Mouse (Mus musculus) heart, adult 9 months (tissue): ENCODE results near the gene Ttc7.

Source experiments
- DNase-seq, 2 experiments: peaks; one replicate each; pipeline ENCODE4 v3.0.0; 2022; ENCODE audit warnings: low spot score in 2 of 2

Gene Ttc7

DNA sequence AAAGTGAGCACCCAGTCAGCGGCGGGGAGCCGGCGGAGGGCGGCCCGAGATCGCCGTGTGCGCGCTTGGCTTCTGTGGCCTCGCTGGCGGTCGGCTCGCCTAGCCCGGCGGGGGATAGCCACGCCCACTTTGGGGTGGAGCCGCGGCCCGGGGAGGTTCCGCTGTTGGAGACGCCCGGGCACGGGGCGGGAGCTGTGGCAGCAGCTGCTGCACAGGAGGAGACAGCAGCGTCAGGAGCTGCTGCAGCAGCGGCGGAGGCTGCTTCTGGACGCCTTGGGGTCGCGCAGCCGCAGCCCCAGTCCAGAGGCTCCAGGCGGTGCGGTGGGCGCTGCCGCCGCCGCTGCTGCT lies at the start of gene Ttc7:
Ttc7 (plus strand) TSS at position 181 of the 348 bp plus-strand sequence.
- DNase-seq, result peak; percentile 97 to 98

DNA sequence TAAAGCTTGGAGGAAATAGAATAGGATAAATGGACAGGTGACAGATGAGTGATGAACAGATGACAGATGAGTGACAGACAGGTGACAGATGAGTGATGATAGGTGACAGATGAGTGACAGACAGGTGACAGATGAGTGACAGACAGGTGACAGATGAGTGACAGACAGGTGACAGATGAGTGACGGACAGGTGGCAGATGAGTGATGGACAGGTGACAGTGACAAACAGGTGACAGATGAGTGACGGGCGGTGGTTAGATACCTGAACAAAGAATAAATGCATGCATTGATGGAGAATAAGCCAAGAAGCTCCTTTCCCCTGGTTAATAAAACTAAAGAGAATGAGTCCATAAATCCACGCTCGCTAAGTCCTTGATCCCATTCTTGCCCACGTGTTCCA lies 47.7 kb upstream of the Ttc7 start:
- no peak for DNase-seq

DNA sequence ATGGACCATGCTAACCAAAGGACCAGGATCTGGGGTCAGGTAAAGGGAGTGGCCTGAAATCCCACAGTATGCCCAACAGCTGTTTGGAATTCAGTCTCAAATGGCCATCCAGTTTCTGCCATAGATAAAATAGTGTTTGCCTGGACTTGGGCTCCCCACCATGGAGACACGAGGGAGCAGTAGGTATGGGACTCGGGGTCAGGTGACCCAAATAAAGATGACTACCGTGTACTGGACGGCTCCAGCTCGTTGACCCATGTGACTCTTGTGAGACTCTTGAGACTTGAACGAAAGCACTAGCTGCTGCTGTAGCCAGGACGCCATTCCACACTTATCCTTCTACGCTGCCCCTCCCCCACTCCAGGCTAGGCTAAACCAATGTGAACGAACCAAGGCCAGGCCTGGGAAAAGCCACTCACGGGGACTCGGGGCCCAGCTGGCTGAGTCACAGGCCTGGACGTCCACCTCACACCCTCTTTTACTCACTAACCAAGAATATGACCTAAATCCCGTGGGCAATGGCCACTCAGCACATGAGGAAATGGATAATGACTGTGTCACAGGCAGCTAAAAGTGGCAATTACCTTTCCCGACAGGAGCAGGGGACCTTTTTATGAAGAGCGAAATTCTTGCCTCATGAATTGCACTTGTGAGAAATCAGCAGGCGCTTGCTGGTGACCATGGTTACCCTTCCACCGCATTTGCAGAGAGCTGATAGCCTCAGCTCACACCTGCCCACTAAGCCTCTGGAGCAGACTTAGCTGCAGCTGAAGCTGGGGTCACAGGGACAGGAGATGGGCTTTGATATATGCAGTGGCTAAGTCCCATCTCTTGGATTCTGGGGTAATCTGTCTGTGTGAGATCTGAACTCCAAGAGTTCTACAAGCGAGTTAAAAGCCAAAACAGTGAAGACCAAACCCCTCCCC lies 45.7 kb upstream of the Ttc7 start:
- no peak for DNase-seq

DNA sequence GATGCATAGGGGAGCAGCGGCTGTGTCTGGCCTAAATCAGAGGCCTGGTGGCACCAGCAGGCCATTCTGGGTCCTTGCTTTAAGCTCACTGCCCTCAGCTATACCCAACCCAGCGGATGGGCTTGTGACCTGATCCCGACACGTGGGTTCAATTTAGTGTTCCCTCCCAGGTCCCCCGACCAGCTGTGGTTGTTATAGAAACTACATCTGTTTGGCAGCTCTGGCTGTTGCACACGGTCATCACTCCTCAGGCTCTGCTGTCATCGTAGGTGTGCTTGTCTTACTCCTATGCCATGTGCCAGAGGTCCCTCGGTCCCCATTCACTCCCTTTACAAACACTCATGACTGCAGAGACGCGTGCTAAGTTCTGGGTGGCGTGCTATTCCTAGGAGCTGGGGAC lies 44.9 kb upstream of the Ttc7 start:
- DNase-seq, result no peak

- DNase-seq, result no peak
These were observed 36.6 kb upstream of the Ttc7 start for GRCm38 (mm10) chr17:87246103-87246502.

DNA sequence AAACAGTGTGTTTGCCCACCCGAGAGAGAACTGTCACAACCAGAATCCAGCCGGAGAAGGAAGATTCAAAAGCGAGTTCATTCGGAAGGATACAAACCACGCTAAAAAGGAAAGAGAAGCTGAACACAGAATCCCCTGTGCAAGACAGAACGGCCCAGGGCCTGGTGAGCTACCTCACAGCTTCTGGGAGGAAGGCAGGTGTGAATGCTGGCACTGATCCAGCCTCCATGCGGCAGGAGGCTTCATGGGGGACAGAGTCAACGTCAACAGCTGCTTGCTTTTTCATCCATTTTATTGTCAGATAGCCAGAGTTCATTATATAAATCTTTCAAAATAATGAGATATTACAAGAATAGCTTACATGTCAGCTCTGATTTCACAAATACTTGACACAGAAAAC lies 28.3 kb upstream of the Ttc7 start:
- DNase-seq, result no peak

DNA sequence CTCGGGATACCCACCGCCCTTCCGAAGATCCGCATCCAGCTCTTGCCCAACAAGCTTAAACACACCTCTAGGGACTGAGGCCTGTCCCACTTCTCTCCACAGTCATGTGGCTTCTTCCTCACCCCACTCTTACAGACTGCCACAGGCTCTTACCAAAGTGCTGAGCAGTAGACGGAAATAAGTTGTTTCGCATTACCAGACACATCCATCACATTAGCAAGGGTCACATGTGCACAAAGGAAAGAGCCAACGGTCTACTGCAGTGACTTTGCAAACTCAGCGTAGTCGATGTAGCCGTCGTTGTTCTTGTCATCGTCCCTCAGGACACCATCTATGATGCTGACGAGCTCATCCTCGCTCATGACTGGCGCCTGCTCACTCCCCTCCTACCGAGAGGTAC lies 27.0 kb upstream of the Ttc7 start:
- DNase-seq, result no peak

- DNase-seq, result peak; percentile 33 to 49
These were observed 19.3 kb upstream of the Ttc7 start for GRCm38 (mm10) chr17:87263401-87263800.

GRCm38 (mm10) chr17:87264054-87264830 lies 18.4 kb upstream of the Ttc7 start:
- DNase-seq, result no peak

DNA sequence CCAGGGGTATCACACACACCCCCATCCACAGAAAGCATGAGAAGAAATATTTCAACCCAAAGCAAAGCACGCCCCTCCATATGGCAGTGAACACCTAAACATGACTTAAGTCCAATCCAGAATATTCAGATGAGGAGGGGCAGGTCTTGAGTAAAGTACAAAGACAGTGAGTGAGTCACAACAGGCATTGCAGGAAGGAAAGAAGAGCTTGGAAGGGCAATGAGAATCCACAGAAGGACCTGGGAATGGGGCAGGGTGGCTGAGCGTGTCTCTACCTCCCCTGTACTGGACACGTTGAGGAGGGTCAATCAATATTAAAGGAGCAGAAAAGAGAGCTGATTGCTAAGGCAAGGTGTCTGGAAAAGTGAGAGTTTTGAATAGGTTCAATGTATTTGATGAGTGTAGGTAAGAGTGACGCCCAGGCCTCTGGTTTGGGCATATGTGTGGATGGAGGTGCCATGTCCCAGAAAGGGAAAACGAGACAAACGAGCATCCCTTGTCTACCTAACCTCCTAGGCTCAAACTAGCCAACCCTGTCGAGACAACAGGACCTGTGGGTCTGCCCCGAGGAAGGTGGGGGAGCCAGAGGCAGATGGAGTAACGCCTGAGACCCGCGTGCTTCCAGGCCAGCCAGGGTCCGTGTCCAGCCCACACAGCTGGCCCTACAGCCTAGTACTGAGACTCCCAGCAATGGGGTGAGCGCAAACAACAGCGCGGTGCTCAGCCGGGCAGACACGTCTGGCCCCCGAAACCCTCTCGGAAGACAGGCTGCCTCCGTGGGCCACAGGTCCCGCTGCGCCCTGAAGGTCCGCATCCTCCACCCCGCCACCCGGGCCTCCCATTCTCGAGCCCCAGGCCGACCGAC lies 17.5 kb upstream of the Ttc7 start:
- no peak for DNase-seq

- peak; percentile 92 to 95 for DNase-seq
These were observed 16.9 kb upstream of the Ttc7 start, which contains the start of gene Mcfd2 for GRCm38 (mm10) chr17:87265792-87266186. Gene Mcfd2 (minus strand): TSS chr17:87265935.

GRCm38 (mm10) chr17:87269454-87269853 lies 13.2 kb upstream of the Ttc7 start:
- no peak for DNase-seq

DNA sequence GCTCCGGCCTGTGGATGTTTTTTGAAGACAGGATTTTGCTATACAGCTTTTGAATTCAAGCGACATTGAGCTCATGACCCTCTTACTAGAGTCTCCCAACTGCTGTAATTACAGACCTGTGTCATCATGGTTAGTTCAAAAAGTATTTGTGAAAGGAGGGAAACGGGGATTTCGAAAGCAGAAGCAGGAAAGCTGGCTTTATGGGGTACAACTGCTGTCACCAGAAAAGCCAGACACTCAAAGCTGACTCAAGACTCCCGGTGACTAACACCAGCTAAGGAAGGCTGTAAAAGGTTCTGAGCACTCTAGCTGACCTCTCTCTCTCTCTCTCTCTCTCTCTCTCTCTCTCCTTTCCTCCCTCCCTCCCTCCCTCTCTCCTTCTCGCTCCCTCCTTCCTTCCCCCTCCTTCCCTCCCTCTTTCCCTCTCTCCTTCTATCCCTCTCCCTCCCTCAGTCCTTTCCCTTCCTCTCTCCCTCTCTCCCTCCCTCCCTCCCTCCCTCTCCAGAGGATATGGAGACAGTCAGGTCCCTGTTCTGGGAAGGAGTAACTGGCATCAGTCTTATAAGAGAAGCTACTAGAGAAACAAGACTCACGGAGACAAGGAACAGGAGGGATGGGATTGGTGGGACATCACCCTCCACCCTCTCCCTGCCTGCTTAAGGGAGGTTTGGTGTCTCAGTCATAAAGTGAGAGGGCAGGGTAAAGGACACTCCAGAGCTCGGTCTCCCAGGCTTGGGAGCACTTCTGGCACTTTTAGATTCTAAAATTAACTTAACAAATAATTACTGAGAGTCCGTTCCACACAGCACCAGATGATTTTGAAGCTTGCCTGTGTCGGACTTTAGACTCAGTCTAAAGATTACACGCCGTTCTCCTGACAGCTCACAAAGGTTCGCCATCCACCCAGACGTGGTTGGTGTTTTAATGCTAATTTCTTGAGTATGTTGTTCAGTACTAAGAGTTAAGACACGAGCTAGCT lies 7.0 kb upstream of the Ttc7 start:
- DNase-seq, result no peak

DNA sequence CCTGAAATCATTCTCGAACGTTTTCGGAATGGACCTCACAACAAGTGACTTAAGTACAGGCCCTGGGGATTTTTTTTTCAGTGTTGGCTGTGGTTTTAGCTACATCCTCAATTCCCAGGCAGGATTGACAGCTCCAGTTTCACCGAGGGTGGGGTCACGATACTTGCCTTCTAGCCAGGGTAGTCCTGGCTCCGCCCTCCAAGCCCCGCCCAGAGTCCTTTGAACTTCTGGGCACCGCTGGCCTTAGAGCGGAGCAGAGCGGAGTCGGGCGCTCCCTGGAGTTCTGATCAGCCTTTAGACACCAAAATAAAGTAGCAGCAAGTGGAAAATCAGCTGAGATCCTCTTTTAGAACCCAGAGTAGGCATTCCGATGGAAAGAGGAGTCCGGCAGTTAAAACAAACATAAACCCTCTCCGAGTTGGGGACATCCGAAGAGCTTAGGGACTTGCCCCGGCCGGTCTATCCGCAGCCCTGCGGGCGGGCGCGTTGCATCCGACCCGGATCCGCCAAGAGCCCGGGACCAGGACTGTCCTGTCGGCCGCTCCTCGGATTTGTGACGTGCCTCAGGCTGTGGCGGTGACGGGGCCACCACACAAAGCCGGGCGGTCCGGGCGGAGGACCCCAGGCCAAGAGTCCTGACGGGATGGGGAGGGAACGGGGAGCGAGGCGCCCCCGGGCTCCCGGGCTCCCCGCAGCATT lies 530 bp upstream of the Ttc7 start:
- peak; percentile 95 to 97 for DNase-seq

GRCm38 (mm10) chr17:87283055-87283754 lies 519 bp downstream of the Ttc7 start:
- DNase-seq, result no peak

DNA sequence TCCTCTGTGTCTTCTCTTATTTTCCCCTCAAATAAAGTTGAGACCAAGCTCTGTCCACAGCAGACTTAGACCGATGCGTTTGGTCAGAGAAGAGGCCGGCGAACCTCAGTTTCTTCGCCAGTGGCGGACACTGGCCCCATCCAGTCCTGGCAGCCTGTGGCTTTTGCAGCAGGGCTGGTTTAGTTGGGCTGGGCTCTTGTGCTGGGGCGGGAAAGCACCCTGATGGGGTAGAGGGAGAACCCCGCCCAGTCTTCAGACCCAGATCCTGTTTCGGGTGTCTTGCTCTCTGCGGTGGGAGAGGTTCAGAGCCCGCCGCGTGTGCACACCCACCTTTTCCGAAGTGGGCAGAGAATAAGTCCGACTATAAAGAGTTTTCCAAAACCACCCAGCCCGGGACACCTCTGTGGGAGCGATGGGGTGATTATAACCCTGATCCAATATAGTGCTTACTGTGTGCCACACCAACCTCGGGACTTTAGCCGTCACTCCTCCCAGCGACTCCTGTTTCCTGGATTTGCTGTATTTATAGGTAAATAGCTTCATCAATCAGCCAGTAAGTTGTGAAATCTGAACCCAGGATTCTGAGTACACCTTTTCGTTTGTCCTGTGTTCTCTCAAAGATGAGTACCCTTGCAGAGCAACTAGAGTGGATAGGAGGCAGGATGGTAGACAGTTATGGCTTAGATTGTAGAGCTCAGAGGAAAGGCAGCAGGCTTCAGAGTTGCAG lies 1.2 kb downstream of the Ttc7 start:
- DNase-seq, result peak in 1 of 2 experiments; percentile 63

DNA sequence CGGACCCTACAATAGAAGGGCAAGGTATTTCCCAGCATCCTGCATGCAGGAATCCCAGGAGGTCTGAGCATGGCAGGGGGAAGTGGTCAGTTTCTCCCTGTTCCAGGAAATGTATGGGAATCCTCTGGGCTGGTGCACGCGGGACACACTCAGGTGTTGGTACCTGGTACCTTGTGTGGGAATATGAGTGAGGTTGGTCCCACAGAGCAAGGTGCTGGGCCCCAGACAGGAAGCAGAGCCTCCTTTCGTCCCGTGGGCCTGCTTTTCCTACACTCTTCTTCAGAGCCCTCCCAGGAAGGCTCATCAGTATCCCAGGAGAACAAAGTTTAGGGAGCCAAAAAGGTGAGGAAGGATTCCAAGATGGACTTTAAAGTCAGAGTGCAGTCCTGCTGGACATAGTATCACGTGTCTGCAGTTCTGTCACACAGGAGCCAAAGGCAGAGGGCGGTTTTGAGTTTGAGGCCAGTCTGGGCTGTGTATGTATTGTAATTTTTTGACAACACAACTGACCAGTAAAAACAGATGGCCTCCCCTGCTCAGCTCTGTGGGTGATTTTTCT lies 1.9 kb downstream of the Ttc7 start:
- DNase-seq, result no peak

DNA sequence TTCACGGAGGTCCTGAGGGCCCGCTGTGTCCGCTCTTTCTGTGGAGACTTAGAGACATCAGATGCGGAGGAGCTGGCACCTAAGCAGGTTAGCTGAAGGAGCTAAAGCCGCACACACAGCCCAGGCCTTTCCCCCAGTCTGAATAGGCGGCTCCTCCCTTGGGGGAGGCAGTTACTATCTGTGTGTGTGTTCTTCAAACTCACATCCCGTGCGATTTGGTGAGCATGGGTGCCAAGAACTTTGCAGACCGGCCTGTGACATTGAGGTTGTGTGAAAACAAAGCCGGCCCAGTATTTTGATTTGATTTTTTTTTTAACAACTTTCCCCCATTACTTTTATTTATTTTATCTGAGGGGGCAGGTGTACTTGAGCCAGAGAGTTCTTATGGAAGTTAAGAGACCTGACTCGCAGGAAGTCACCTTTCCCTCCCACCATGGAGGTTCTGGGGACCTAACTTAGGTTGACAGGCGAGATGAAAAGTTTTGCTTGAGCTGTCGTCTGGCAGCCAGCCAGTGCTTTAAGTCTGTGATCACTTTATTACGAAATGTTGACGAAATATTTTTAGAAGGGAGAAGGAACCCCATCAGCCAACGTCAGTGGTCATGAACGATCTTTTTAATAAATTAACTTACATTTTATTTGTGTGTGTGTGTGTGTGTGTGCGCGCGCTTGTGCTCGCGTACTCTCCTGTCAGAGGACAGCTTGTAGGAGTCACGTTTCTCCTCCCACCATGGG lies 3.2 kb downstream of the Ttc7 start:
- DNase-seq, result no peak
